Mouse (Mus musculus) inflammation-experienced regulatory T-cells, adult 16 weeks (primary cell): ENCODE measurements around the gene 1700011M02Rik. TPM values are rescaled to one million over a fixed set of nuclear protein-coding genes. Genes with fewer than 3 reads are reported as not detected.

Experiments used
- polyA plus RNA-seq: library from polyadenylated mRNA; unstranded; fragments of 100-300 nt; shearing (Covaris generic); gene quantifications from one replicate; pipeline ENCODE4 v1.2.1, GENCODE M21; 2017

1700011M02Rik gene
- not detected for polyA plus RNA-seq

GRCm38 (mm10) chrX:102908587-102908986 lies at the start of gene 1700011M02Rik, which contains the start of gene Dmrtc1a:
1700011M02Rik (plus strand) TSS chrX:102908905.
Dmrtc1a (minus strand) TSS chrX:102908687.

GRCm38 (mm10) chrX:102867871-102868270 lies 40.8 kb upstream of the 1700011M02Rik start, which contains the start of gene 1700031F05Rik:
1700031F05Rik (minus strand) TSS chrX:102867971.

GRCm38 (mm10) chrX:102928072-102928471 lies 19.4 kb downstream of the 1700011M02Rik start, which contains the start of gene 1700018G05Rik:
1700018G05Rik (plus strand) TSS chrX:102928372.

Other genes starting within 250 kb of the 1700011M02Rik start
- gene Gm3880, start 221.9 kb upstream of the 1700011M02Rik start, polyA plus RNA-seq = not detected
- gene Gm9112, start 201.3 kb upstream of the 1700011M02Rik start, polyA plus RNA-seq = not detected
- gene Dmrtc1b, start 201.0 kb upstream of the 1700011M02Rik start, polyA plus RNA-seq = not detected
- gene Dmrtc1c1, start 105.9 kb upstream of the 1700011M02Rik start, polyA plus RNA-seq = not detected
- not detected for gene Dmrtc1c2, start 54.3 kb upstream of the 1700011M02Rik start, polyA plus RNA-seq
- not detected for gene 1700031F05Rik, start 40.9 kb upstream of the 1700011M02Rik start, polyA plus RNA-seq
- gene Dmrtc1a, start 218 bp upstream of the 1700011M02Rik start, polyA plus RNA-seq = not detected
- not detected for gene 1700018G05Rik, start 19.5 kb downstream of the 1700011M02Rik start, polyA plus RNA-seq